Mouse (Mus musculus): ENCODE results near the gene Prr3.
"Not testable (repeated sequence)": the region's sequence is repeated elsewhere in the genome, so short reads cannot be mapped to it uniquely, and the experiment has no call there.

Gene Prr3

DNA sequence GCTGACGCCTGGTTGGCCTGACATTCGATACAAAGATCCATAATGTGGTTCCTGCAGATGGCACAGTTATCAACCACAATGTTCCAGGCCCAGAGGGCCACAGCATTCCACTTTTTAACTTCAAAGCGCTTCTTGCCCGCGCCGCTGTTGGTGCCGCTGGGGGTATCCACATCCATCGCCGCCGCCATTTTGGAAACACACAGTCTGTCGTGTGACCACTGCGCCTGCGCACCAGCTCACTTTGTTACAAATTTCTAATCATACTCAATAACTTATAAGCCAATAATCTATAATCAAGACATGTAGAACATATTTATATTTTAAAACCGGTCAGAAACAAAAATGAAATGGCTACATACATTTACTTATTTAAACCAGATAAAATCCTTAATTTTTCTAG is 44.3 kb downstream of the Prr3 start:
- DNase-seq: not testable (repeated sequence)

DNA sequence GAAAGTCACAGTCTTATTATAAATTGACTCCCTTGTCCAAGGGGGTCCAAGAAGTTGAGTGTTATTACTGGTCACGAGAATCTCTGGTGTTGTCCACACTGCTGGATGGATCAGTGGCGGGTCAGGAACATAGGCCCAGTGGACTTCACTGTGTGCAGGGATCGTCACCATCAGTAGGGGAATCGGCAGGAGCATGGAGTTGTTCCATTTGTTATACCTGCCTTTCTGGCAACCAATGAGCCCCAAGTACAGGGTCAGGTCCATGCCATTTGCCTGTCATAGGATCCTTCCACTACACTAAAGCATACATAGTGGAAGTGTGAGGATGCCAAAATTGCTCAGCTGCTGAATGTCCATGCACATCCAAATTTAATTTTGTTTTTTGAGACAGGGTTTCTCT is 47.4 kb downstream of the Prr3 start:
- no peak for DNase-seq

DNA sequence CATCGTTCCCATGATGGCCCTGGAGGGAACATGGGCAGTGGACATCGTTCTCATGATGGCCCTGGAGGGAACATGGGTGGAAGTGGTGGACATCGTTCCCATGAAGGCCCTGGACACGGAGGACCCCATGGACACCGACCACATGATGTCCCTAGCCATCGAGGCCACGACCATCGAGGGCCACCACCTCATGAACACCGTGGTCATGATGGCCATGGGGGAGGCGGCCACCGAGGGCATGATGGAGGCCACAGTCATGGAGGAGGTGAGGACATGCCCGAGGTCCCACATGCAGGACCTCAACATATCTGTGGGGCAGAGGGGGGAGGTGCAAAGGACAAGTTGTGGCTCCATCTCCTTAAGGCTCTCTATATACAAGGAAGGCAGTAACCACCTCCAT is 49.4 kb downstream of the Prr3 start:
- DNase-seq: peak; percentile 9

DNA sequence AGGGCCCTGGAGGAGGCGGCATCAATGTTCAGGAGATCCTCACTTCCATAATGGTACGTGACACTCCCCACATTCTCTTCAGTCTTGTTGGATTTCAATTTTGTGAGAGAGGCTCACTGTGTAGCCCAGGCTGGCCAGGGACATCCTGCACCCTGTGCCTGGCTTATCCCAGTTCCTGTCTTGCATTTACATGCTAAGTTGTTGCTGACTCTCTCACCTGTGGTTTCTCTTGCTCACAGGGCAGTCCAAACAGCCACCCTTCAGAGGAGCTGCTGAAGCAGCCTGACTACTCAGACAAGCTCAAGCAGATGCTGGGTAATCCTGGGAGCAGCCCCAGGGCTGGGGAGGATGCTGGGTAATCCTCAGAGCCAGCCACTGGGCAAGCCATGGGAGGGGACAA is 50.5 kb downstream of the Prr3 start:
- DNase-seq: peak; percentile 1

DNA sequence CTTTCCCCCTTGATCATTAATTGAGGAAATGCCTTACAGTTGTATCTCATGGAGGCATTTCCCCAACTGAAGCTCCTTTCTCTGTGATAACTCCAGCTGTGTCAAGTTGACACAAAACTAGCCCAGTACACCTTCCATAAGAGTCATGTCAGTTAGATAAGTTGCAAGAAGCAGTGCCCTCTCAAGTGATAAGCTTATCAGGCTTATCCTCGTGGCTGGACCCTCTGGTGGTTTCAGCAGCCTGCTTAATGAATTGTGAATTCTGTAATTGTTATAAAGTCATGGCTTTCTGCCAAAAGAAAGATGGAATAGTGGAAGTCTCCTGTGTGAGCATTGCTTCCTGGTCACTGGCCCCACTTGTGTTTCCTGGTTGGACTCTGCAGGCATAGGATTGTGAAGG is 52.6 kb downstream of the Prr3 start:
- DNase-seq: peak; percentile 1

- DNase-seq: peak; percentile 31
Measured at GRCm38 (mm10) chr17:35923281-35923680, 56.8 kb downstream of the Prr3 start.

GRCm38 (mm10) chr17:35922566-35922965 is 57.5 kb downstream of the Prr3 start:
- DNase-seq: peak; percentile 29

All from cerebellum, adult 9-11 months (tissue).